Mouse (Mus musculus) lung, embryonic 14.5 days (tissue): ENCODE measurements around the gene Lamp1. TPM values are rescaled to one million over a fixed set of nuclear protein-coding genes. Genes with fewer than 3 reads are reported as not detected.

Experiments
- ATAC-seq: fragments of 200-750 bp; cut with Nextera tagmentation; 2 replicates; pipeline ENCODE4 v1.8.0; 2017; ENCODE audit warnings: mild to moderate bottlenecking, moderate TSS enrichment, moderate library complexity; ENCODE audit not compliant: insufficient read depth
- DNase-seq: peaks from one replicate; pipeline ENCODE4 v3.0.0-alpha.2; 2015
- H3K27ac ChIP-seq: fragments of 300-500 bp; sonication (generic); 2 replicates; pipeline ENCODE4 v1.5.1; 2014; ENCODE audit warnings: low read depth, mild to moderate bottlenecking, moderate library complexity
- H3K27me3 ChIP-seq: fragments of 300-500 bp; sonication (generic); 2 replicates; pipeline ENCODE4 v1.6.1; 2014; ENCODE audit warnings: low read length, control low read depth; ENCODE audit not compliant: insufficient read depth
- H3K36me3 ChIP-seq: fragments of 300-500 bp; sonication (generic); 2 replicates; pipeline ENCODE4 v1.6.1; 2014; ENCODE audit warnings: control low read depth; ENCODE audit not compliant: insufficient read depth
- H3K4me1 ChIP-seq: fragments of 300-500 bp; sonication (generic); 2 replicates; pipeline ENCODE4 v1.6.1; 2014; ENCODE audit warnings: antibody characterized with exemption, control low read depth; ENCODE audit not compliant: insufficient read depth
- H3K4me2 ChIP-seq: fragments of 300-500 bp; sonication (generic); 2 replicates; pipeline ENCODE4 v1.6.1; 2014; ENCODE audit warnings: mild to moderate bottlenecking
- H3K4me3 ChIP-seq: fragments of 300-500 bp; sonication (generic); 2 replicates; pipeline ENCODE4 v1.5.1; 2014; ENCODE audit warnings: low read depth, low read length
- H3K9ac ChIP-seq: fragments of 300-500 bp; sonication (generic); 2 replicates; pipeline ENCODE4 v1.6.1; 2014
- H3K9me3 ChIP-seq: fragments of 300-500 bp; sonication (generic); 2 replicates; pipeline ENCODE4 v1.6.1; 2016; ENCODE audit warnings: low read depth, low read length, control low read depth
- CTCF ChIP-seq: IDR thresholded peaks from 2 replicates; pipeline ENCODE4 v1.5.1; 2016; ENCODE audit warnings: antibody characterized with exemption, low read depth
- WGBS: fragments of 180-500 bp; shearing (Covaris S2); extraction: QIAGEN DNeasy Blood & Tissue Kit; methylation state at CpG from one replicate; pipeline ENCODE4 v1.1.7; 2014; 5-methylcytosine and 5-hydroxymethylcytosine counted together
- polyA plus RNA-seq: library from polyadenylated mRNA; unstranded; fragments of >200 nt; fragmentation: Nextera tagmentation; extraction: Ambion mirVana; gene quantifications from 2 replicates; pipeline ENCODE4 v1.2.1, GENCODE M21; 2014

Gene Lamp1
- polyA plus RNA-seq, 1 experiment from 2014 or later: 315 TPM

DNA sequence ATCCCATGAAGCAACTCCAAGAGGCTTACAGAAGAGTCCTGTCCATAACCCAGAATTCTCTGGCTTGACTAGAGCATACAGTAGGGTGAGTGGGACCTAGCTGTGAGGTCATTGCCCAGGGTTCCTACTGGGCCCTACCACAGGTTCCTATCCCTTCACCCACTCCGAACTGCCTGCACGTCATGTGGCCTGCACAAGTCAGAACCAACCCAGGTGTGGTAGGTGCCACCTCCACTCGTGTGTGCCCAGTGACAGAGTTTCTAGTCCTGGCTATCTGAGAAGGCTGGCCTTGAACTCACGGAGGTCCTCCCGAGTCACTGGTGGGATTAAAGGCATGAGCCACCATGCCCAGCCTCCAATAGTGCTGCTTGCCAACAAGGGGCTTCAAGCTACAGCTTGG is 19.2 kb downstream of the Lamp1 start:
- H3K27ac ChIP-seq: no peak overlapping the region
- peaks cover 48% of the 10 kb centered on the region for H3K36me3 ChIP-seq
- H3K4me1 ChIP-seq: no peaks in the 10 kb centered on the region
- no peak for TF ChIP-seq CTCF
- H3K9me3 ChIP-seq: no peaks in the 10 kb centered on the region
- H3K4me2 ChIP-seq: no peak overlapping the region
- no peak overlapping the region for H3K4me3 ChIP-seq
- H3K27me3 ChIP-seq: no peaks in the 10 kb centered on the region
- WGBS: 91% methylated on average over 5 of the region's 5 CpGs
- DNase-seq (no peak), ATAC-seq (no peak)
- H3K9ac ChIP-seq: no peak overlapping the region

DNA sequence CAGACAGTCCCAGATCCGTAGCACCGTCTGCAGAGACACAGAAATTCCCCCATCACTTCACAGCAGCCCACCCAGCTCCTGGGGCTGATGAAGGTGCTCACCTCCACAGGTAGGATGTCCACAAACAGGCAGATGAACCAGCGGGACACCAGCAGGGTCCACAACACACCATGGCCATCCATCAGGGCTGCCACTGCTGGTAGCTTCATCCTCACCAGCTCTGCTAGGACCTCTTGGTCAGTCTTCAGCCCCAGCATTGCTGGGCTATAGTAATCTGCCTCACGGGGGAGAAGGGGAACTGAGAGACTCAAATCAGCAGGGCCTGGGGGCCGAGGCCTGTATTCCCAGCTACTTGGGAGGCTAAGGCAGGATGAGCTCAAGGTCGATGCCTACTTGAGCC is 20.5 kb downstream of the Lamp1 start:
- Histone ChIP-seq H3K4me2 (no peak overlapping the region), H3K4me3 (no peak overlapping the region), H3K36me3 (peaks cover 35% of the 10 kb centered on the region), H3K9me3 (no peaks in the 10 kb centered on the region), H3K27ac (no peak overlapping the region), H3K4me1 (no peaks in the 10 kb centered on the region), H3K9ac (no peak overlapping the region), H3K27me3 (no peaks in the 10 kb centered on the region)
- WGBS: 77% methylated on average over 6 of the region's 6 CpGs
- no peak for TF ChIP-seq CTCF
- ATAC-seq: no peak
- DNase-seq: no peak

DNA sequence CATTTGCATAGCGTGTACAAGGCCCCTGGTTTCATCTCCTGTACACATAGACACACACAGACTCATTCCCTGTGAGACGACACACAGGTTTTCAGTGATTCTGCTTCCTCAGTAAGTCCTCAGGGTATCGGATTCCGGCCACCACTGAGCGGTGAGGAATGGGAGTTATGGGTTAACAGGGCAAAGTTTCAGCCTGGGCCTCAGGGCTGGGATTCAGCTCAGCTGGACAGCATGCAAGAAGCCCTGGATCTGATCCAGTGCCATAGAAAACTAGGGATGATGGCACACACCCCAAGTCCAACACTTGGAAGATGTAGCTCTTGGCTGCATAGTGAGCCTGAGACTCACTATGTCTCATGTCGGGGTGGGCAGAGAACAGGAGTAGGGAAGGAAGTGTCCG is 21.0 kb downstream of the Lamp1 start:
- TF ChIP-seq CTCF: no peak
- DNase-seq (no peak), ATAC-seq (no peak)
- H3K4me2 ChIP-seq: no peak overlapping the region
- H3K27me3 ChIP-seq: no peaks in the 10 kb centered on the region
- H3K4me1 ChIP-seq: no peaks in the 10 kb centered on the region
- H3K9me3 ChIP-seq: no peaks in the 10 kb centered on the region
- H3K27ac ChIP-seq: no peak overlapping the region
- no peak overlapping the region for H3K4me3 ChIP-seq
- H3K36me3 ChIP-seq: peaks cover 32% of the 10 kb centered on the region
- WGBS: 62% methylated on average over 7 of the region's 7 CpGs
- H3K9ac ChIP-seq: no peak overlapping the region

DNA sequence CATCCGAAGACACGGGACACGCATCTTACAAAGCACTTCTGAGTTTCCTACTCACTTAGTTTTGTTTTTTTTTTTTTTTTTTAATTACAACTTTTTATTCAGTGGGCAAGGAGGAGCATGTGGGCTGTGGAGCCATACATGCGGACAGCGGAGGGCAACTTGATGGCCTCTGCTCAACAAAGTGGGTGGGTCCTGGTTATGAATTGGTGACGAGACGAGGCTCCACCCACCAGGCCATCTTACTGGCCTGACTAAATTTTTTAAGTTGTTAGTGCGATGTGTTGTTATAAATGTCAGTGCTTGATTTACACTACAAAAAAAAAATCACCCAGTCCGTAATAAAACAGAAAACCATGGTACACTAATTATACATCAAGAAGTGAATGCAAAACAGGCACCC is 21.4 kb downstream of the Lamp1 start:
- no peak overlapping the region for H3K4me3 ChIP-seq
- no peak overlapping the region for H3K9ac ChIP-seq
- no peaks in the 10 kb centered on the region for H3K27me3 ChIP-seq
- 68% methylated on average over 9 of the region's 9 CpGs for WGBS
- H3K4me2 ChIP-seq: no peak overlapping the region
- H3K4me1 ChIP-seq: no peaks in the 10 kb centered on the region
- H3K9me3 ChIP-seq: no peaks in the 10 kb centered on the region
- peaks cover 27% of the 10 kb centered on the region for H3K36me3 ChIP-seq
- TF ChIP-seq CTCF: no peak
- H3K27ac ChIP-seq: no peak overlapping the region
- DNase-seq: no peak
- ATAC-seq: no peak

DNA sequence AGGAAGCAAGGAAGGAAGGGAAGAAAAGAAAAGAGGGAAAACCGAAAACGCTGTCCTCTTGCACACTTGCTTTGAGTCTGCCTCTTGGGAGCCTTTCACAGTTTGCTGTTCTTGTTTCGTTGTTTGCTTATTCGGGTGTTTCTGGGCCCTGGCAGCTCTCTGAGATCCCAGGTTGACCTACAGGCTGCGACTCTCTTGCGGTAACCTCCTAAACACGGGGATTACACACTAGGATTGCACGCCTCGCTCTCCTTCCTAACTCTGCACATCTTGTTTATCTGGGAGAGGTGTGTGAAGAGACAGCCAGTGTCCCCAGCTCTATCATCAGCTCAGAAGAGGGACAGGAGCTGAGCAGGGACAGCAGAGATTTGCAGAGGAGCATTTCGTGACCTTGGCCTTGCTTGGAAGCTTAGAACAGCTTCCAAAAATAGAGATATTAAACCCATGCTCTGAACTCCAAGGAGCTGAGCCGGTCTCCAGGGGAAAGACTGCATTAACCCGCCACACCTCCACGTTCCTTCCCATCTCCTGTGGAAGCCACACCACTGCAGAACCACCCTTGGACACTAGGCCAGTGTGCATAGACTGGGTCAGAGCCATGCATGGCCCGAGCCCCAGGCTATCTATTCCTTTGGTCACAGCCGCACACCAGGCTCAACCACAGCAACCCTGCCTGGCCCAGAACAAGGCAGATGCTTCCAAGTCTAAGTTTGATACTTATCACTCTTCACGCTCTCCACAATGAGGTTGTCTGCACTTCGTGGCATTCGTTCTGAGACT is 22.1 kb downstream of the Lamp1 start:
- no peaks in the 10 kb centered on the region for H3K9me3 ChIP-seq
- H3K4me1 ChIP-seq: no peaks in the 10 kb centered on the region
- DNase-seq: no peak
- TF ChIP-seq CTCF: no peak
- no peak overlapping the region for H3K27ac ChIP-seq
- no peak overlapping the region for H3K4me2 ChIP-seq
- no peak for ATAC-seq
- no peak overlapping the region for H3K9ac ChIP-seq
- H3K36me3 ChIP-seq: peaks cover 20% of the 10 kb centered on the region
- H3K4me3 ChIP-seq: no peak overlapping the region
- H3K27me3 ChIP-seq: no peaks in the 10 kb centered on the region
- 67% methylated on average over 18 of the region's 18 CpGs for WGBS

DNA sequence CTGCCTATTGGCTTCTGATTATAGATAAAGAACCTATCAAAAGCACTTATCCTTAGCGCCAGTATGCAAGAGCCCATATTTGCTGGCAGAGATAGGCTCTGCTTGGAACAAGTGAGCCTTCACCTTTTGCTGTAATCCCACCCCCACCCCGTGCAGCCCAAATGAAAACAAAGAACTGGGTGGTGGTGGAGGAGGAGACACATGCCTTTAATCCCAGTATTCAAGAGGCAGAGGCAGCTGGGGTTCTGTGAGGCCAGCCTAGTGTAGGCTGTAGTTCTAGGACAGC is 22.7 kb downstream of the Lamp1 start:
- Histone ChIP-seq H3K36me3 (peaks cover 15% of the 10 kb centered on the region), H3K4me3 (no peak overlapping the region), H3K4me1 (no peaks in the 10 kb centered on the region), H3K27ac (no peak overlapping the region), H3K27me3 (no peaks in the 10 kb centered on the region), H3K9ac (no peak overlapping the region), H3K9me3 (no peaks in the 10 kb centered on the region), H3K4me2 (no peak overlapping the region)
- TF ChIP-seq CTCF: no peak
- 41% methylated on average over 2 of the region's 2 CpGs for WGBS
- ATAC-seq: no peak
- DNase-seq: no peak

DNA sequence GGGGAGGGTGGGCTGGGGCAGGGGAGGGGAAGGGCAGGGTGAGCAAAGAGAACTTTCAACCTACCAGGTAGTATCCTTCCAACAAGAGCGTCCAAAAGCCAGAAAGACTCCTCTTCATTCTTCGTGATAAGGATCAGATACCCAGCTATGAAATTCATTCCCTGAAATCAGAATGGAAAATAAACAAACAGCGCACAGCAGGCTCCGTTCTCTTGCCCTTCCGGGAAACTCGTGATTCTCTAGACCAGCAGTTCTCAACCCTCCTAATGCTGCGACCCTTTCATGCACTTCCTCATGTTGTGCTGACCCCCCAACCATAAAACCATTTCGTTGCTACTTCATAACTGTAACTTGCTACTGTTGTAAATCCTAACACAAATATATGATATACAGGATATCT is 27.9 kb downstream of the Lamp1 start:
- ATAC-seq (no peak), DNase-seq (no peak)
- WGBS: 72% methylated on average over 8 of the region's 8 CpGs
- no peaks in the 10 kb centered on the region for H3K9me3 ChIP-seq
- no peaks in the 10 kb centered on the region for H3K36me3 ChIP-seq
- H3K4me2 ChIP-seq: no peak overlapping the region
- no peak overlapping the region for H3K4me3 ChIP-seq
- no peak overlapping the region for H3K9ac ChIP-seq
- TF ChIP-seq CTCF: no peak
- no peaks in the 10 kb centered on the region for H3K27me3 ChIP-seq
- H3K4me1 ChIP-seq: no peaks in the 10 kb centered on the region
- no peak overlapping the region for H3K27ac ChIP-seq

DNA sequence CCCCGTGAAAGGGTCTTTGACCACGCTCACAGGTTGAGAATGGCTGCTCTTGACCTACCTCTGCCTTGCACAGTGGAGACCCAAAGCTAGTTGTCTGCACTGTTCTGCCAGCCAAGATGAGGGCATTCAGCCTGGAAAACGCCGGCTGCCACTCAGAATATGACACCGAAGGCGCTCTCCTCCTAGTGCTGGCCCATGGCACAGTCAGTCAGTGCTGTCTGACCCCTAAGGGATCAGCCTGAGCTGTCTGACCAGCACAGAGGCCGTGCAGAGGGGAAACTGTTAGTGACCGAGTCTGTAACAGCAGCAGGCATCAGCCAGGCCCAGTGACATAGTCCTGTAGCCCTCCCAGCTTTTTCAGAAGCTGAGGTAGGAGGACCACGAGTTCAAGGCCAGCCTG is 28.3 kb downstream of the Lamp1 start:
- WGBS: 71% methylated on average over 9 of the region's 9 CpGs
- TF ChIP-seq CTCF: no peak
- Histone ChIP-seq H3K9ac (no peak overlapping the region), H3K27me3 (no peaks in the 10 kb centered on the region), H3K36me3 (no peaks in the 10 kb centered on the region), H3K4me1 (no peaks in the 10 kb centered on the region), H3K4me2 (no peak overlapping the region), H3K4me3 (no peak overlapping the region), H3K27ac (no peak overlapping the region), H3K9me3 (no peaks in the 10 kb centered on the region)
- ATAC-seq (no peak), DNase-seq (no peak)
